Mouse (Mus musculus) heart, adult 8-10 months (tissue): ENCODE measurements around the gene Bmp5. TPM values are rescaled to one million over a fixed set of nuclear protein-coding genes. Genes with fewer than 3 reads are reported as not detected.
"Not testable (repeated sequence)": the region's sequence is repeated elsewhere in the genome, so short reads cannot be mapped to it uniquely, and the experiment has no call there.

Experiments
- DNase-seq: peaks from one replicate; pipeline ENCODE4 v3.0.0; 2022; ENCODE audit warnings: low spot score
- total RNA-seq, 4 experiments: library from RNA; stranded (reverse); gene quantifications; 2 replicates each; pipeline ENCODE4 v1.2.4; 2022

Bmp5 gene
- total RNA-seq = 1 to 10 TPM in 1 of 4 experiments, under 1 TPM in 3; 0.38 to 1.0 (median 0.75) TPM

DNA sequence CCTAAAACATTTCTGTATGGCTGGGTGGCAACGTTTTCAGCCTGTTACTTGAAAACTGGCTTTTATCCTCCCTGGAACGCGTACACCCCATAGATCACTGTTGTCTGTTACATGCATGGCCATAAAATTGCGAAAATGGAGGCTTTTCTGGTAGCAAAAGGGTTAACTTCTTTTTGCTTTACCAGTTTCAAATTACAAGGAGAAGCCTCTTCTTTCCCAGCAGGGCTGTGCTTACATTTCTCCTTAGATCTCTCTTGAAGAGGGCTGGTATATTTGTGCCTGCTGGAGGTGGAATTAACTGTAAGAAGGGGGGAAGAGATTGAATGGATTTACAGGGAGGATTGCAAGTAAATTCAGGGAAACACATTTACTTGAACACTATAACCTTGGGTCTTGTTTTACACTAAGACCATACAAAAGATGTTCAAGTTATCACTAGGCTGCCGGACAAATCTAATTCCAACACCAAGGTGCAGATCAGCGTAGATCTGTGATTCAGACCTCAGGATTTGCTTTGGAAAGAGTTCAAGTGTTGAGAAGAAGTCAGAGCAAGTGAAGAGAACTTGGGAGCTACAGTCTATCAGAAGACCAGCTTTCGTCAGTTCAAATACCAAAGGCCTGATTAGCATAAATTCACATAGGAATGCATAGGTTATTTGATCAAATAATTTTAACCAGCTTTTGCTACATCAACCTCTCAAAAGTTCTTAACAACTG lies at the start of gene Bmp5:
Gene Bmp5 (plus strand): TSS at position 236 of the 717 bp plus-strand sequence.
- no peak for DNase-seq

DNA sequence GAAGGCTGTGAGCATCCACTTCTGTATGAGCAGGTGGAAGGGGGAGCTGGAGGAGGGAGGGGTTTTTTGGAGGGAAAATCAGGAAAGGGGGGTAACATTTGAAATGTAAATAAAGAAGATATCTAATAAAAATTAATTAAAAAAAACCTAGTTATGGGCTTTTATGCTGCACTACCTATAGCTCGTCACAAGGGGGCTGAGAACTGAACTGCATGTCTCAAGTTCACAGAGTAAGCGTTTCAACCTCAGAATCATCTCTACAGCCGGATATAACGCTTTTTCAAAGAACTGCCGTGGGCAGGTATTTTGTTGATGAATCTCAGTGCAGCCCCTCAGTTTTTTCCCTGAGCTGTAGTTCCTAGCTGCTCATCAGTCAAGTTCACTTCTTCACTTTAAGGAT lies 15.1 kb upstream of the Bmp5 start:
- DNase-seq = no peak

DNA sequence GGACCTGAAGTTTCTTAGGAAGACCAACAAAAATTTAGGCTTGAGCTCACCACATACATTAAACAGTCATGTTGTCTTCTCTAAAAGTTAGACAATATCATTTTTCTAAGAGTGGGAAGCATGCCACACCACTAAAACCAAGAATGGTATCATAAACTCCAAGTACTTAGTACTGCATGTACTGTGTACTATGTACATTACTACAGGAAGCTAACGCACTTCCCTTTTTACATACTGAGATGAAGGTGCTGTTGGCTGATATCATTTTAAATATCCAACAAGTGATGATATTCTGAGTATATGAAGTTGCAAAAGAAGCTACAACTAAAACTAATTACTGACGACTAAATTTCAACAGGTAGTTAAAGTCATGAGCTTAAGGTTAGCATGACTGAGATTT lies 13.6 kb upstream of the Bmp5 start:
- no peak for DNase-seq

GRCm38 (mm10) chr9:75762487-75762886 lies 12.7 kb upstream of the Bmp5 start:
- peak; percentile 41 for DNase-seq

GRCm38 (mm10) chr9:75764792-75765191 lies 10.4 kb upstream of the Bmp5 start:
- no peak for DNase-seq

DNA sequence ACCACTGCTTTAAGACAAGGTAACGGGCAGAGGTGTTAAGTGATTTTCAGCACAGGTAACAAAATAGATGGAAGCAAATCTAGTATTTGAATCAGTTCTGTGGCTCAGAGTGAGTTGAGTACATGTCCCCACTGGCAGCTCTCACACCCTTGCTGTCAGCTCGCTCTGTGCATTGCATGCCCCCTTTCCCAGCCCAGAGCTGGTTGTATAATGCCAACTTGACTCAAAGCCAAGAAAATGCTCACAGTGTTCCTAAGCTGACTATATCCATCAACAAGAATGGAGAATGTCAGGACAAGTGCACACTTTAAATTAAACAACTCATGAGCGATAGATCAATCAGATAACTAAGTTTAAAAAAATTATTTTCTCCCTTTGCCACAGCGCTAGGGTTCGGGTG lies 8.6 kb upstream of the Bmp5 start:
- no peak for DNase-seq

GRCm38 (mm10) chr9:75769042-75769441 lies 6.1 kb upstream of the Bmp5 start:
- no peak for DNase-seq

GRCm38 (mm10) chr9:75776153-75776552 lies 989 bp downstream of the Bmp5 start:
- DNase-seq = no peak

DNA sequence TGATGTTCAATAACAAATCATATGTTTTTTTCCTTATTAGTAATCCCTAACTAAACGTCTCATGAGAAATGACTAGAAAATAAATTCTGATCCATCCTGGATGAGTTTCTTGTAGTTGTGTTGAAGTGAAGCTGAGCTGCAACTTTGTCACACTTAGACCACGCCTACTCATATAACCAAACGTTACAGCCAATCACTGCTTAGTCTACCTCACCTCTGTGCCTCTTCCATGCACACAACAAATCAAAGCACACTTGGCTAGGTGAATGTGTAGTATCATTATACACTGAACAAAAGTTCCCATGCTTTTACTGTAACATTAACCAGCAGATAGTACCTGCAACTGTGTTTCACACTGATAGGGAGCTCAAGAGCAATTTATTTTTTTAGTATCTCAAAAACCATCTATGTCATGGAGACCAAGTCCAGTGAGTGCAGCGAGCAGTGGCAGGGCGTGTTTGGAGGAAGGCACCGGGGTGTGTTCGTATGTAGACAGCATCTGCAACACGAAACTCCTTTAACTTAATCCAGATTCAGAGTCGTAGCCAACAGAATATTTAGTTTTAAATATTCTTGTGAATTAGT lies 3.7 kb downstream of the Bmp5 start:
- DNase-seq = no peak

- no peak for DNase-seq
These were observed 5.6 kb downstream of the Bmp5 start for GRCm38 (mm10) chr9:75780558-75781276.

- DNase-seq = no peak
These were observed 6.4 kb downstream of the Bmp5 start for GRCm38 (mm10) chr9:75781600-75781999.

- no peak for DNase-seq
These were observed 8.4 kb downstream of the Bmp5 start for GRCm38 (mm10) chr9:75783573-75783972.

- DNase-seq = no peak
These were observed 10.8 kb downstream of the Bmp5 start for GRCm38 (mm10) chr9:75785959-75786358.

GRCm38 (mm10) chr9:75787121-75787520 lies 12.0 kb downstream of the Bmp5 start:
- DNase-seq = no peak

DNA sequence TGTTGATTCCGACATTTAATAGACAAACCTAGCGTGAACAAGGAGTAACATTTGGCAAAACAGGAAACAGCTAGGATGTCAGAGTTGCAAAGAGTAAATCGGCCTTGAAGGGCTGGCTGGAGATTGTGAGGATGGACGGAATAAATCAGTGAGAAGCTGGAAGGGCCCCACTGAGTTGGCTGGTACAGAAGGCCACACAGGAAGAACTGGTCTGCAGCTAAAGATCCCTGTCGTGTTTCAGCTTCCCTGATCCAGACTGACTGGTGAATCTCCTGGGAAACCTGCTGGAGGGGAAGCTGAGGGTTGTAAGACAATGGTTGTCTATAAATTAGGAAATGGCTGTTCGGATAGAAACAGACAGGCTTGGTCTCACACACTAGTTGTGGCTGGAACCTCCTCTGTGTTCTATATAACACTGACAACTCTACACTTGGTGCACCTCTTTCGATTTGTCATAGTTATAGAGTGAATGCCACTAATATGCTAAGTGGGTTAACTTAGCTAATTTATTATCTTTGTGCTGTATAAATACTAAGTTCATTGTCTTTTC lies 14.8 kb downstream of the Bmp5 start:
- DNase-seq = no peak

GRCm38 (mm10) chr9:75804940-75805339 lies 29.8 kb downstream of the Bmp5 start:
- no peak for DNase-seq

- not testable (repeated sequence) for DNase-seq
These were observed 33.0 kb downstream of the Bmp5 start for GRCm38 (mm10) chr9:75808179-75808578.

DNA sequence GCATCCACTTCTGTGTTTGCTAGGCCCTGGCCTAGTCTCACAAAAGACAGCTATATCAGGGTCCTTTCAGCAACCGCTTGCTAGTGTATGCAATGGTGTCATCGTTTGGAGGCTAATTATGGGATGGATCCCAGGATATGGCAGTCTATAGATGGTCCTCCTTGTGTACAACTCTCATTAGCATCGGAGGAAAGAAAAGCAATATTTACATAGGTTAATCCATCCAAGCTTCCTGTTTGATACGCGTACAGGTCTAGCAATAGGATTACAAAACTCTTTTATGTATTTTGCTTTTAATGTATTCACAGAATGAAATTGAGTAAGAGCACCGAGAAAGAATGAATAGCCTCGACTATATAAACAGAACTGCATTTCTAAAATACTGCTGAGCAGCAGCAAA lies 33.5 kb downstream of the Bmp5 start:
- no peak for DNase-seq

DNA sequence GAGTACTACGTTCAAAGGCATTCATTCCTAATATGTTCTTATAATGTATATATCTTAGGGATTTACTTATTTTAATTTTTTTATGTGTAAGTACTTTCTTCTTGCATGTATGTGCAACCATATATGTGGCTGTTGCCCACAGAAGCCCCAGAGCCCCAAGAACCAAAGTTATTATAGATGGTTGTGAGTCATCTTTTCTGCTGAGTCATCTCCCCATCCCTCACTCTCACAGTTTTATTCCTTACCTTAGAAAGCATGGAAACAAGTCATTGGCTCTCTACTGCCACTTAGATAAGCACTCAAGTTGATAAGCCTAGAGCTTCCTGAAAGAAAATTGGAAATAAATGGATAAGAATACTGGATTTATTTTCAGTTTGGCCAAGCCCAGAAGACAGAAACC lies 40.0 kb downstream of the Bmp5 start:
- DNase-seq = no peak

GRCm38 (mm10) chr9:75818400-75818799 lies 43.2 kb downstream of the Bmp5 start:
- no peak for DNase-seq

DNA sequence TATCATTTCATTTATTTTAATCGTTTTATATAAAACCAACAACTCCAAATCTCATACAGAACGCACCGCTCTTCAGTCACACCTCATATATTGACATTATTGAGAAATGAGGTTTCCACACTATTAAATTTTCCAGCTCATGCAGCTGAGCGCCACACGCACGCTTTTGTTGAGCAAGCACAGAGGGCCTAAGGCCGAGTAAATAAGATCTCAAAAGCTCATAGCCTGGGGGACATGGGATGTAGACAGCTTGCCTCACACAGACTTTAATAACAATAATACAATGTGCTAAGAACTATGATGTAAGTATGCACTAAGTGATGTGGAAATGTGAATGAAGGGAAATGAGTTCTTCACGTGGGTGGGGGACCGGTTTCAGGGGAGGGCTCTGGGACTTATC lies 57.3 kb downstream of the Bmp5 start:
- no peak for DNase-seq

DNA sequence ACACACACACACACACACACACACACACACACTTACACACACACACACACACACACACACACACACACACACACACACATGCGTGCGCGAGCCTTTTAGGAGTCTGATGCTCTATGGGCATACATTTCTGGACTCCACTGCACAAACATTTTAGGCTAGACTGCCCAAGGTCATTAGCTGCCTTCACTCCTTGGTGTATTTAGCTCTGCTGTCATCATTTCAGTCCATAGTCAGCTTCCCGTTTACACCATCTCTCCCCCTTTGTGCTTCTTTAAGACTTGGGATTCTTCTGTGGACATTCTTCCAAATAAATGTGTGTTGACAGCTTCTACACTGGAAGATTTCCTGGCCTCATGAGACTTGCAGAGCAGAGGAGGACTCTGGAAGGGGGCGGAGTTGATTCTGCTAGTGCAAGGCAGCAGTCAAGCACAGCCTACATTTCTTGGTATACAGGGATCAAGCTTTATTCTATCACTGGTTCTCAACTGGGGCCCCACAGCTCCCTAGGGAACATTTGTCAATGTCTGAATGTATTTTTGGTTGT lies 58.1 kb downstream of the Bmp5 start:
- peak; percentile 9 for DNase-seq
